Mouse (Mus musculus) 3134 (cell line): ENCODE data around the gene Mapkapk3.

Source experiments
- DNase-seq: peaks from one replicate; pipeline ENCODE4 v3.0.0-alpha.2; 2011; ENCODE audit warnings: low spot score; ENCODE audit not compliant: insufficient read length; ENCODE audit errors: extremely low read depth

Mapkapk3 gene

DNA sequence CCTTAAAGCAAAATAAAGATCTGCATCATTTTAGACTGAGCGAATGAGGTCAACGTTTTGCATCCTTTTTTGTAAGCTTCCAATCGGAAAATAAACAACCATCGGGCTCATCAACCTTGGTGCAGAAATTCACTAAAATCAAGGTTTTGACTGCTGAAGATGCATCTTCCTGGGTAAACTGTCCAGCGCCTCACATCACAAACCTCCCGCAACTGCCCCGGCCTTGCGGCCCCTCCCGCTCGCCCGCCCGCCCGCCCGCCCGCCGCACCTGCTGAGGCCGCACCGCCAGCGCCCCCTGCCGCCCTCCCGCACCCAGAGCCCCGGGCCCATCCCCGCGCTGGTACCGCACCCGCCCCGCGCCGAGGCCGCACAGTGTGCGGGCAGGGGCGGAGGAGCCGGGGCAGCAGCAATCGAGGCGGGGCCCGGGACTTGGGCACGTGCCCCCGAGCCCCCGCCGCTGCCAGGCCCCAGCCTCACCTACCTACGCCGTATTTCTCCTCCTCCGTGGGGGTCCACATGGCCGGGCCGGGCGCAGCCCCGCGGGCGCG, 58.6 kb downstream of the Mapkapk3 start:
- no peak for DNase-seq

DNA sequence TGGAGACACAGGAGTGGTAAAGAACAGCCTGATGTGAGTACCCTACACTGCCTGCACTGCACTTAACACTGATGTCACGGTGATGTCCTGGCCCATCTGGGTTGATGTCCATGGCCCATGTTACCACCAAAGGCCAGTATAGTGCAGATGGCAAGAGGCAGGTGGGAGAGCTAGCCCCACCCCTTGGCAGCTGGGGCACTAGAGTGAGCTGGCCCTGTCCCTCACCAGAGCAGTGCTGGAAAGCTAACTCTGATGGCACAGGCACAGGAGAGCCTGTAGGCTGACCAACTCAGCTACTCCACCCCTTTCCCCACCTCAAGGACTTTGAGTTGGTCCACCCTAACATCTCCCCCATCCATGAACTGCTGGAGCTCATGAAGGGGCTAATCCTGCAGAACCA, 65.1 kb downstream of the Mapkapk3 start:
- no peak for DNase-seq
